Mouse (Mus musculus): ENCODE data around the gene Slc35e4.
"Not testable (repeated sequence)": the region's sequence is repeated elsewhere in the genome, so short reads cannot be mapped to it uniquely, and the experiment has no call there.

Gene Slc35e4

DNA sequence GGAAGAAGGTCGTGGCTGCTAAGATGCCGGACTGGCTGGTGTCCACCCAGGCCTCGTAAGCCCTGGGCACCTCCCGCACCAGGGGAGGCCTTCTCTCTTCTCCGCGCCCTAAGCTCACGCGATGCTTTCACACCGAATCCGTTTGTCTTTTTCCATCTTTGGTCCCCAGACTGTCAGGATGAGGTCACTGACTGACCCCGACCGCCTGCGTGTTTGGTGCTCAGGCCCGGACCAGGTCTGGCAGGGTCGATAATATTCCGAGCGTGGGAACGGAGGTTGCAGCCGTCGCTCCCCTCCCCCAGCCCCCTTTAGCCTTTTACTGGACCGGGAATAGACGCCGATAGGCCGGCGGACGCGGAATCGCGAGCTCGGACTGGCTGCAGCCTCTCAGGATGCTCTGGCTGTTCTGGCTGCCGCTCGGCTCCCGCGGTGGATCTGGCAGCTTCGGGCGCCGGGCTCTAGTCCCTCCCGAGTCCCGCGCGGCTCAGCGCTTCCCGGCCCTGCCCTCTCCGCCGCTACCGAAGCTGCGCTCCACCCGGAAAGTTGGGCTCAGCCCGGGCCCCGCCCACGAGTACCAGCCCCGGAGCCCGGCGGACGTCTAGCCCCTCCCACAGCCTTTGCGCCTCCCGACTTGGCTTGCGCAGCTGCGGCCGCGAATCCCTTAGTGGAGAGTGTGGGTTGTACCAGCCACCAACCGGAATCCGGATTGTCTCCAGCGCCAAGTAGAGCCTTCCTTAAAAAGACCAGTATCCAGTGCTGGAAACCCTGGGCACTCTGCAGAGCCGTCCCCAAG, 952 bp downstream of the Slc35e4 start:
- peak; percentile 92 for DNase-seq

DNA sequence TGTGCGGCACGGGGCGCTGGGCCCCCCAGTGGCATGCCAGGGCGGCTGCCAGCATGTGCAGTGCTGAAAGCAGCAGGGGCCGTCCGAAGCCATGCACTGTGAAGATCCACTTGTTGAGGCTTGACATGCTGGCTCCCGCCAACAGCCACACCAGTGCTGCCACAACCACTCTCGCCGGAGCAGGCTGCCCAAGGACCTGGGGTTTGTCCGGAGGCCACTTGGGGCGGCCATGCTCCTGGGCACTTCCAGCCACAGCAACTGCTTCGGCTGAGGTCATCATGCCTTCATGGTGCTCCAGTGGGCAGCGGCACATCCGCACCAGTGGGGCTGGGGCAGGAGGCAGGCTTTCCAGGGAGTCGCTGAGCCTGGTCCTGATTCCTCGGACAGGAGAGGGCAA, 1.6 kb downstream of the Slc35e4 start:
- DNase-seq: no peak

DNA sequence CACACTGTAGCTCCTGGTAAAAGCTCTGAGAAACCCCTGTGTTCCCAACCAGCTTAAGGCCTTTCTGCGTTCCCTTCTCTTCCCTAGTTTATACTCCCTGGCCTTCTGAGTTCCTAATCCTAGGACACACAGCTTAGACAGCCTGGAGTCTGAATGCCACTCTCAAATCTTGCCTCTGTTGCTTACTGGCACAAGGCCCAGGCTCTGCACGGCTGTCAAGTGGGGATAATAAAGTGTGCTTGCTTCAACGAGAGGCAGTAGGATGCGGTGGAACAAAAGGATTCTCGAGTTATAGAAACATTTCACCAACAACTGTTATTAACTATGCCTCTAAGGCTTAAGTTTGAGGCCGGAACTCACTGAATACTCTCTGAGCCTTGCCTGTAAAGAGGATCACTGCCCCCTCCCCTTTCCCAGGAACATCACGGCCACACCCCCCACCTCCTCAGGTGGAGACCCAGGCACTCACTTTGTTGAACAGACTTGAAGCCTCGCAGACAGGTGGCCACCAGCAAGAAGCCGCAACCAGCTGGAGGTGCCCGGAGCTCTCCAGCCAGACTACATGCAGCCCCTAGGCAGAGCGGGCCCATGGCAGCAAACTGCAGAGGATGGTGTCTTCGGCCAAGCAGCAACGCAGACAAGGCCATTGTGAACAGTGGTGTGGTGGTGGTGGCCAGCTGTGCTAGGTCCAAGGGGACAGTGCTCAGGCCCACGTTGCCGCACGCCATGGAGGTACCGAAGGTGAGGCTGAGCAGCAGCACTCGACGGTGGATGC, 2.2 kb downstream of the Slc35e4 start:
- peak; percentile 39 for DNase-seq

DNA sequence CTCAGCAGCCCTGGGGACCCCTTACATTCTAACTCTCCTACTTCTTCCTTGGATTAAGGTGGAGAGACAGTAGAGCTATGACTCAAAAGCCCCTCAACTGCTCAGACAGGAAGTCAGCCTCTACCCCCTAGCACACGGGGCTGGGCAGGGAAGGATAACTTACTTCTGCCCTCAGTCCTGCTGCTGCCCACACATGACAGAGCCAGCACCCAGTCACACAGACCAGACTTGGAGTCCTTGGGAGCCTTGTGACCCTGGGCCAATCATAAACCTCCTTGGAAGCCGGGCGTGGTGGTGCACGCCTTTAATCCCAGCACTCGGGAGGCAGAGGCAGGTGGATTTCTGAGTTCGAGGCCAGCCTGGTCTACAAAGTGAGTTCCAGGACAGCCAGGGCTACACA, 3.0 kb downstream of the Slc35e4 start:
- DNase-seq: not testable (repeated sequence)

DNA sequence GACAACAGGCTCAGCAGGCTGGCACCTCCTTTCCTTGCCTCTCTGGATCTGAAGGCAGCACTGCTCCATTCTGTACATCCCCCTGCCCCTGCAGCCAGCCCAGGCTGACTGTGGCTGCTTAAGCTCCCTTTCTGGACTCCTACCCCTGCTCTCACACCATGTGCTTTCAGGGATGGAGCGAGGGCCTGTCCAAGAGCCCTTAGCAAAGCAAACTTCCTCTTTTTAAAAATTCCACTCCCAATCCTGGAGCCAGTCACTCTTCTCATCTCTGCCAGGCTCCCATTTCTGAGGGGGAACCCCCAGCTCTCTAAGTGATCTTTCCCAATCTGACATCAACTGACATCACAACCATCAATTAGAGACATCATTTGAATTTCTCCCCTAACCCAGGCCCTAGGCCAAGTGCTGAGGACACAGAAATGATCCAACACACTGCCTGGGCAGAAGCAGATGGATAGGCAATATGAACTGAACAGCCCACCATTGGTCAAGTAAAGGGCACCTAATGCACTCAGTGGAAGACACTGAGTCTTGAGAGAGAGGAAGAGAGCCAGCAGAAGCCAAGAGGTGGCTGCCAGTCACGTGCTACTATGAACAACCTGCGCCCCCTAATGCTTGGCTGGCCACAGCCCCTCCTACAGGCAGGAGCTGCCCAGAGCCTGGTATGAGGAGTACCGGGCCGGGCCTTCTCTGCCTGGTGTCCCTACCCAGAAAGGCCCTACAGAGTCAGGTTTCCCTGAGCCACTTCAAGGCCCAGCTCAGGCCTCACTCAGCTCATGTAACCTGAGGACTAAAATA, 3.8 kb downstream of the Slc35e4 start:
- no peak for DNase-seq

DNA sequence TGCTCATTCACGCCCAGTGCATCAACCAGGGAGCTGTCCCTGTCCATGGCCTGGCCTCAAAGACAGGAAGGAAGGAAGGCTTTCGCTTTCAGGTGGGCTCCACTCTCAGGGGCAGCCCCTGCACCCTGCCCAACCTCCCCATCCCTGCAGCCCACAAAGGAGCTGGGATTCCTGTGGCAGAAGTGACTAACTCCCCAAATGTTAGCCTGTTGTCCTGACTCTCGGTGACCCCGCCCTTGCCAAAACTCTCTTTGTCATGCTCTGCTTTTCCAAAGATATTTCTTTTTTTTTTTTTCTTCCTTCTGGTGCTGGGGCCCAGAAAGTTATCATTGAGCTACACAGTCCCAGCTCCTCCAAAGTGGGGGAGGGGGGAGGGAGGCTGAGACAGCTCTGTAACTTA, 5.2 kb downstream of the Slc35e4 start:
- DNase-seq: no peak

DNA sequence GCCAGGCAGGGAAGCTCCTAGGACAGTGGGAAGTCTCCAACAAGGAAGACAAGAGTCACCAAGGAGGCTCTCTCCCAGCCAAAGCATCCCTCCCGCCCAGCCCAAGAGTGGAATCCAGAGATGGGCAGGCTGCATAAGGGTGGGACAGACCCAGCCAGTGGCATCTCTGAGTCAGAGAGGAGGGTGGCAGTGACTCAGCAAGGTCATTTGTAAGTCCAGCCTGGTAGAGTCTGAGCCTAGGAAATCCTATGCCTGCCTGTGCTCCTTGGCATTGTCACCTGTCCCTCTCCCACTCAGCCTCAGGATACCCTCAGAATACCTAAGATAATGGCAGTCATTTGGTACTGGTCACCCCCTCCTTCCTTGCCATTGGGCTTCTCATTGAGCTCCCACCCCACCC, 9.0 kb downstream of the Slc35e4 start:
- DNase-seq: no peak

DNA sequence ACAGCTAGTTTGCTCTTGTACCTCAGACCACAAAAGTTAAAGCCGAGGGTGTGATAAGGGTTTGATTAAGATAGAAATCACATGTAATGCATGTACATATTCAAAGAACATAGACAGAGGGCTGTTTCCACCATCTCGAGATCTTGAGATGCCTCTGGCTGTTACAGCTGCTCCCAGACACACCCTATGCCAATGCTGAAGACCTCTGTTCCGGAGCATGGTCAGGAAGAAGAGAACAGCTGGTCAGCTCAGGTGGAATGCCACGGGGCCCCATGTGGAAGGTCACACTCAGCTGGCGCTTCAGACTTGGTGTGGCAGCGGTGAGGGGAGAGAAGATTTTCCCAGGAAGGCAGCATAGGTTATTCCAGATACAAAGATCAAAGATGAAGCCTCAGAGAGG, 9.8 kb downstream of the Slc35e4 start:
- no peak for DNase-seq

DNA sequence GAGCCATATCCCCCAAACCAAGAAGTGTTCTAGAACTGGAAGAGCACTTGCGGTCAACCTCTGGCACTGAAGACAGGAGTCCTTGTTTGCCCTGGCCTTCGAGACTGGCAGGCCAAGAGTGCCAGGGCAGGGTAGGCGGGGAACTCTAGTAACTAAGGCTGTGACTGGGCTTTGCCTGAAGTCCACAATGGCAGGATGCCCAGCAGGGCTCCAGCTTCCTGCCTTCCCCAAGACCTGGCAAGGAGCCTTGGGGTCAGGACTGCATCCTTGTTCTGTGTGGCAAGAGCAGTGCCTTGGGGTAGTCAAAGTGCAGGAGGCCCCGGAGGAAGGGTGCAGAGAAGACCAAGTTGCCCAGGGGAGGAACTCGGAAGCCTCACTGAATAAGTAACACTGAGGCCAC, 11.4 kb downstream of the Slc35e4 start:
- no peak for DNase-seq

DNA sequence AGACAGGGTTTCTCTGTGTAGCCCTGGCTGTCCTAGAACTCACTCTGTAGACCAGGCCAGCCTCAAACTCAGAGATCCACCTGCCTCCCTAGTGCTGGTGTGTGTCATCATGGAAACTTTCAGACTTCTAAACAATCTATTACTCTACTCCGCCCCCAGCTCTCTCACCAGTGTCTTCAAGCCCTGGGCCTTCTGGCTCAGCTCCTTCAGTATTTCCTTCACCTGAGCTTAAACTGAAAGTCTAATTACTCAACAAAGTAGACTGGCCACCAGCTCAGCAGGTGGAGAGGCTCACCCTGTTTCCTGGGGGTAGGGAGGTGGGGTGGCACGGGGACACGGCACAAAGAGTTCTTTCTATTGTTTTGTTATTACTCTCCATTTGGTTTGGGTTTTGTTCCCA, 11.9 kb downstream of the Slc35e4 start:
- DNase-seq: no peak

DNA sequence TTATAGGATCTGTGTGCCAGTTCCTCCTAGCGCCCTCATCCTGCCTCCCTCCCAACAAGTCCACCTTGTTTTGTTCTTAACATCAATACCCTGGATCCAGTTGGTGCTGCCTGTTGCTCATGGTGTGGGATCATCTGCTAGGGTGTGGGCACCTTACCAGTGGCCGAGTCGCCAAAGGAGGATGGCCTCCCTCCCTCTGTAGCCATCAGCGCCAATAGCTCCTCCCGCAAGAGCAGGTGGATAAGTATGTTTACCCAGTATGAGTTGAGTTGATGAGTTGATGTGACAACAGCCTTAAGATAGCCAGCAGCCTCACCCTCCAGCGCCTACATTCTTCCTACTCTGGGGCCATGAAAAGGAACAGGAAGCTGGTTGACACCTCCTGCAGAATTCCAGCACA, 14.2 kb downstream of the Slc35e4 start:
- DNase-seq: no peak

DNA sequence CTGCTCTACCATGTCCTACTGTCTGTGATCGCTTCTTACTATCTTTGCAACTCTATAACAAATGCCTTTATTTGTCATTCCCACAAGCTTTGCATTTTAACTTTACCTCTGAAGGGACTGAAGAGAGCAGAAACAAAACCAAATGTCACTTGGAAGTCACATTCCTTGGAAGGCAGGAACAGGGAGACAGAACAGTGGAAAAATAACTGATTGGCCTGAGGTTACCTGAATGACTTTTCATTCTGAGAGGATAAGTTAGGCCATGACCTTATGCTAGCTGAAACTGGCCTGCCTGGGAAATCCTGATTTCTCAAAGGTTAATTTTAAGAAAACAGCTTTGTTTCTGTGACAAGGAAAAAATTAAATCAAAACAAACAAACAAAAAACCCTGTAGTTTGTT, 18.5 kb downstream of the Slc35e4 start:
- DNase-seq: no peak

DNA sequence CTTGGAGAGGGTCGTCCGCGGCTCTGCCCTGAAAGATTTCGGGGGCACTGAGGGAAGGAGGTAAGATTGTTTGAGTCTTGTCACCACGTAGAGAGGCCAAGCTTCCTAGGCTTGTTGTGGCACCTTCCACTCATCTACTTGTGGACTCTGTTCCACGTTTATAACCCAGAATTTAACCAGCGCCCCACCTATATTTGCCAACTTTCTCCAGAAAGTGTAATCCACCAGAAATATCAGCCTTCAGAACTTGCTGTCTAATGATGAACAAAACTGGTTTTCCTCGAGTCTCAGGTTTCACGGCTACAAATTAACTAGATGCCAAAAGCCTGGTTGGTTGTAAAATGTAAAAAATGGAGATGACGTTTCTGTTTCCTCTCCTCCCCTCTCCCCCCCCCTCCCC, 19.0 kb downstream of the Slc35e4 start:
- no peak for DNase-seq

DNA sequence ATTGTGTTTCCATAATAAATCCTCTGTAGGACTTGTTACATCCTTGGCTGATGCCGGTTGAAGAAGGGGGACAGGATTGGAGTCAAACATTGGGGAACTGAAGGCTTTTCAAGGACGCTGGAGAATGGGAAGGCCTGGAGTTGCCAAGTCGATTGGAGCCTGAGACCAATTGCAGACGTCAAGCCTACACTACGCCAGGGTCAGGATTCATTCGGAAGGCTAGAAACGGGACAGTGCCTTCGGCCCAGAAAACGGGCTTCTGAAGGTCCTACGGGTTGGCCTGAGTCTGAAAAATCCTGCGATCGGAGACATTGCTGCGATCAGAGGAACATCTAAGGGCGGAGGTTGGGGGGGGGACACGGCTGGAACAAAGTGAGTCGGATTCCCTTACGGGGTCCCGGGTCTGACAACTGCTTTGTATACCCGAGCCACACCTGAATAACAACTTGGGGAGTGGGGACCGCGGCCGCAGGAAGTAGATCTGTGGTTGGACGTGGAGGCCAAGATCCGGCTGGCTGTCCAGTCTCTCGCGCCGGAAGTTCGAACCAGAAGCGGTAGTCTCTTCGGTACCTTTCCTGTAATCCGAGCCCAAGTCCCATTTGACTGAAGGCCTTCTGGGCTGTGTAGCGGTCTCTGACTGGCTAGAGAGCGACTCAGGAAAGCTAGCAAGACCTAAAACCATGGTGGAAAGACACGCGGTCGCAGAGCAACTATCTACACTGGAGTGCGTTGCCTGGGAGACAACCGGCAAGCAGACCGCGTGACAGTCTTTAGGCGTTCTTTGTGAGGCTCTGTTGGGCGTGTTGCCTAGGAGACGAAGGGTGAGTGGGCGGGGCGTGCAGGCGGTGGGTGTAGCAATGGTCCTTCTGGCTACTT, 19.8 kb downstream of the Slc35e4 start, which contains the start of the genes 4921536K21Rik and Dusp18:
Gene 4921536K21Rik, minus strand, starts transcription at position 693 of the 876 bp plus-strand sequence.
Gene Dusp18, plus strand, starts transcription at position 835 of the 876 bp plus-strand sequence.
- DNase-seq: peak; percentile 54

DNA sequence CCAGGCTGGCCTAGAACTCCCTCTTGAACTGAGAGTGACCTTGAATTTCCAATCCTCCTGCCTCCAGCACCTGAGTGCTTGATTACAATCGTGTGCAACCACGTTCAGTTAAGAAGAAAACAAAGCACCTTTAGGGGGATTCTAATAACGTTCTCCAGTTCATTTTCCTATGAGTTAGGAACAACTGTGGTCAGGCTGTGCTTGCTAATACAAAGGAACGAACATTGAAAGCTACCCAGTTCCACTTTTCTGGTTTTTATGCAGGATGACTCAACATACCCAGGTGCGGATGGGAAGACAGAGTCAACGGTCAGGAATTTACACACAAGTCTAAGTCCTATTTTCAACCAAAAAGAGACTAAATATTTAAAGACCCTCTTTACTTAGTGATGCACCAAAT, 20.5 kb downstream of the Slc35e4 start:
- no peak for DNase-seq

DNA sequence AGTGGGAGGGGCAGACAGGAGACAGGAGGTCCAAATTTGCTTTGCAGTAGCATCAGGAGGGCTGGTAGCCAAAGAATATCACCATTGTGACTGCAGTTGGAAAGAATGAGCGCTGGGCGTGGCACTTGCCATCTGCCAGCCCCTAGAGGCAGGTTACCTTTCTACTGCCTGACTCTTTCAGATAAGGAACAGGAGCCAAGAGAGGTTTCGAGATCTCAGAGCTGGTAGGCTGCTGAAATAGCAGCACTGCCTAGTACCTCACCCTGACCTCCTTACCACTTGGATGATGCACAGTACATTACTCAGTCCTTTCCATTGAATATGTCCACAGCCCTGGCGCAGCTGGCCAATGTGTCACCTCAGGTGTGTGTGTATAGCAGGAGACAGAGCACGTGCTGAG, 27.1 kb downstream of the Slc35e4 start:
- DNase-seq: no peak

DNA sequence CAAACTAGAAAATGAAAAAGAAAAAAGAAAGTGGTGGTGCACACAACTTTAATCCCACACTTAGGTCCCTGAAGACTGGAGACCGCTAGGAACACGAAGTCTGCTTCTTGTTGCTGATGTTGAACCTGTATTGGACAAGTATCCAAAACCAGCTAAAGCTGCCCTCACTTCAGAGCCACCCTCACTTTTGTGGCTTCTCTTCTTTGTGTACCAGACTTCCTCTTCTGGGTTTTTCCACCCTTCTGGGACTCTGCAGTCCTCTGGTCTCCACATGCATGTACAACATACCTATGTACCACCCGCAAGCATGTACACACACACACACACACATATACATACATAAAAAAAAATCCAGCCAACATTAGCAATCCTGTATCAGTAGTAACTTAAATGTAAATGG, 30.8 kb downstream of the Slc35e4 start:
- DNase-seq: no peak

DNA sequence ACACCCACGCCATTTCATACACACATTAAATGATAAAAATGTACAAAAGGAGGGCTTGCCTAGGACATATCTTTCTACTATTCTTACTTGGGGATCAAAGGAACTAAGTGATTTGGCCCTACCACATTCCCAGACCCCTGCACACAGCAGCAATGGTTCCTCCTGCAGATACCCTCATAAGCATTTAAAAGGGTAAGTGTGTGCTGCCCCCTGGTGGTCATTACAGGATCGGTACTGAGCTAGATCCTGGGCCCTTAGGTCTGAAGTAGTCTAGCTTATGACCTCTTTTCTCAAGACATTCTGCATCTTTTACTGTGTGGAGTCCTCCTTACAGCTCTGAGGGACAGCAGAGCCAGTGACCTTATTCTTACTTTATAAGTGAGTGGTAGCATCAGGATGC, 34.6 kb downstream of the Slc35e4 start:
- DNase-seq: peak; percentile 86

DNA sequence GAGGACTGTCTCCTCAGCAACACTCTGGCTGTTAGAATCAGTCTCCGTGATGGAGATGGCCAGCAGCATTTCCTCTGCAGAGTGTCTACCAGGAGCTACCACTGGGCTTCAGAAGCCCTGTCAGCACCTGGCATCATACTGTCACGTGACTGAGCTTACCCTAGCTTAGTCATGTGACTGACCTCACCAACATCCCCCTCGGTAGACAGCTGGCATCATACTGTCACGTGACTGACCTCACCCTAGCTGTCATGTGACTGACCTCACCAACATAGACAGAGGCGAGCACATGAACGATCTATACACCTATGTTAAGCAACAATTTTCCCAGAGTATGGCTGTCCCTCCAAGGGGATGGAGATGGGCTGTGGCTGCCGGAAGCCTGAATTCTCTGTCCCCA, 35.8 kb downstream of the Slc35e4 start:
- DNase-seq: no peak

DNA sequence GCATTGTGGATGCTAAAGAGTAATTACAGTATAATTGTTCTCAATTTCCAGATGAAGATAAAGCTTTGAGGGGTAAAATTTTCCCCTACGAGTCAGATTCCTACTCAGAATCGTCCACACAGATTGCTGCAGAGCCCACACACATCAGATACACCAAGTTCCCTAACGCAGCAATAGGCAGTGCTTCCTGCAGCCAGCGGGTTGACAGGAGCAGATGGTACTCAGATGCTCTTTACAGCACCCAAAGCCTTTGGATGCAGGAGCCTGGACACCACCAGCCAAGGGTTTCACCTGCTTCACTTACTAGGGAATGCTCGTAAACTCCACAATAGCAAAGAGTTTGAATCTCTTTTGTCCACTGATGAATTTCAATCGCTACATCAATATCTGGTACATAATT, 38.0 kb downstream of the Slc35e4 start:
- peak; percentile 47 for DNase-seq

DNA sequence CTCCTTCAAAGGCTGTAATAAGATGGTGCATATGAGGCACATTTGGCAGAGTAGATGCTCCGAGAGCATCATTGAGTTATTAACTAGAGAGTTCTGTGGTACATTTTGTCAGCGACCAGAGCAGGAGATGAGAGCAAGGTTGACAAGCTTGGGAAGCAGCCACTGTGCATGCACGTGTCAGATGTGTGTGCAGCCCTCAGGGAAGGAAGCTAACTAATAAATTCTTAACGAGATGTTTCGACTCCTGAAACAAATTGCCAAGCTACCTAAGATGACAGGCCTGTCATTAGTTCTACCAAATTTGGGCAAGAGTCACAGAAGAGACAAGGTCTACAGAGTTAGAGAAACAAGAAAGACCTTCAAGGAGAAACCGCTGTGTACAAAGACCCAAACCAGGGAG, 50.1 kb downstream of the Slc35e4 start:
- no peak for DNase-seq

DNA sequence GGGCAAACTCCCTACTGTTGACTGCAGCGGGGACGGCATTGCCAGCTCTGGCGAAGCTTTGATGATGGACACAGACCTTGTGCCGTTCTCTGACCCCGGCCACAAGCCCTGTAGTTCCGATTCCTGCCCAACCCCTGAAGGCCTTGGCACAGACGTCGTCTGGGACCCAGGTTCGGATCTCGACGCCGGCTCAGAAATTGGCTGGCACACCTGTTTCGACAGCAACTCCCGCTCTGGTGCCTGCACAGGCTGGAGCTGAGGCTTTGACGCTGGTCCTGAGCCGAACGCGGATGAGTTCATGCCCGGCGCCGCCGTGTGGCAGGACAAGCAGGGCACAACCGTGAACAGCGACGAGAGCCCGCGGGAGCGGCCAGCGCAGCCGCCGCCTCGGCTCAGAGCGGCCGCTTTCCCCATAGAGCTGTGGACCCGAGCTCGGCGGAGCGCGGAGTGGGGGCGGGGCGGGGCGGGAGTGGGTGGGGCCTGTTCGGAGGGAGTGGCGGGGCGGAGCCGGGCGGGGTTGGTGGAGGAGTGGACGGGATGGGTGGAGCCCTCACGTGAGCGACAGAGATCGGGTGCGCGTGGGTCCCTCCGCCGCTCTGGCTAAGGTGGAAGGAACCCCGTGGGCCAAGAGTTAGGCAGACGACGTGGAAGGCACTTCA, 50.9 kb downstream of the Slc35e4 start, which contains the start of gene Osbp2:
Gene Osbp2, minus strand, starts transcription at position 450 of the 659 bp plus-strand sequence.
- peak; percentile 88 for DNase-seq

Measured in cerebellum, adult 8-10 months (tissue).